Mouse (Mus musculus) testis, adult 2 months (tissue): Measurements from ENCODE around the gene Fam241b.

Experiments
- CTCF ChIP-seq: fragments of 200-500 bp; IDR thresholded peaks from 2 replicates; pipeline ENCODE4 v1.5.1; 2012; ENCODE audit warnings: low read depth, mild to moderate bottlenecking, inconsistent platforms, low read length, moderate library complexity; ENCODE audit not compliant: control insufficient read depth, insufficient read depth, insufficient replicate concordance
- POLR2A ChIP-seq: fragments of 200-500 bp; IDR thresholded peaks from 2 replicates; pipeline ENCODE4 v1.6.1; 2012; ENCODE audit warnings: low read depth, mild to moderate bottlenecking, inconsistent platforms, low read length, moderate library complexity; ENCODE audit not compliant: control insufficient read depth

DNA sequence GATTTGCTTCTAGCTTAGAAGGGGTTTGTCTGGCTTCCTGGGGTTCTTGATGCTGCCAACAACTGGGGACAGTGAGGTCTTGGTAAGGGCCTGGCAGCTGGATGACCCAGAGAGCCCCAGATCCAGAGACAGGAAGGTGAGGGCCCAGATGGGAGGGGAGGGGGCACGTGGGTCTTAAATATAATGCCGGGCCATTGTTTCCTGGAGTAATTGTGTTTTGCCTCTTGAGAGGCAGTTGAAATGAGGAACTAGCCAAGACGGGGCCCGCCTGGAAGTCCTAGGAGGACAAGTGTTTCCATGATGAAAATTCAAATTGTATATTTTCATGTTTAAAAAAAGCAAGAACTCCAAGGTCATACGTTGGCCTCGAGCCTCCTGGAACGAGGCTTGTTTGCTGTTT is 49.8 kb downstream of the Fam241b start:
- TF ChIP-seq CTCF (no peak), POLR2A (no peak)
